Mouse (Mus musculus) cerebellum, adult 9-10 months (tissue): ENCODE measurements at regions not wholly inside any gene's neighbourhood (a gene's known extent, or its start where the extent isn't known, plus 50 kb on each side); places are given as distances from the start of the nearest gene placed in this dataset.

Experiments used
- DNase-seq: peaks from one replicate; pipeline ENCODE4 v3.0.0; 2022

GRCm38 (mm10) chr12:77134306-77135010 is 103.5 kb upstream of the Fut8 start:
- no peak for DNase-seq

DNA sequence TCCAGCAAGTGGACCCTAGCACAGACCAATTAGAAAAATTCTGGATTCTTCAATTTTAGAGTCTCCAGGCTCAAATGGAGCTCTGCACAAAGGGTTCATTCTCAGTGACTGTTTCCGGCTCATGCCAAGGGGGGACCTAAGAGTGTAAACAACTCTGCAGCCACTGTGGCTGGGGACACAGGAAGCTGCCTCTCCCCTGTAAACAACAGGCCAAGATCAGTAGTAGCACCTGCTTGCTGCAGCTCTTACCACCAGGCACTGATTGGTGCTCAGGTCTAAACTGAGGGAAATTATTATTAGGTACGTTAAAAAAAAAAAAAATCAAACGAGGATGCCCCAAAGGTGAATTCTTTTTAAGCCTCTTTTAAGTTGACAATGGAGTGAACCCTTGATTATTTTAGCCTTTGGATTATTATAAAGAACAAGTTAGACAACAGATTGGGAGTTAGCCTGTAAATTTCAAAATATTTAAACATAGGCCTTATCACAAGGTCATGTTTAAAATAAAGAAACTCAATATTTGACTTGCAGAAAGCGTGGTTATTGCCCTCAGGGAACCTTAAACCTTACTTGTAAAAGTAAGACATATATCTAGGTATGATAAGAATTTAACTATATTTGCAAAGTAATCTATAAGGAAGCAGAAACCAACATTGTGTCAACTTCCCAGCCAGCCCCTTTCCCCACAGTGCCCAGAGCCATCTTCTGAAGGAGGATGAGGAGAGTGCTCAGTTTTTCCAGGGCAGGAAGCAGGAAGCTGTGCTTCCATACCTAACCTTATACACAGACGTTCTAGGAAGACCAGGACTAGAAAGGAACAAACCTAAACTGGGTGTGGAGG is 104.2 kb upstream of the Fut8 start:
- DNase-seq: no peak

- DNase-seq: peak; percentile 8
Measured at GRCm38 (mm10) chr12:77131328-77131727, 106.6 kb upstream of the Fut8 start.

- DNase-seq: no peak
Measured at GRCm38 (mm10) chr12:77130526-77130925, 107.4 kb upstream of the Fut8 start.

- no peak for DNase-seq
Measured at GRCm38 (mm10) chr12:77124267-77124666, 113.7 kb upstream of the Fut8 start.

- DNase-seq: no peak
Measured at GRCm38 (mm10) chr12:77113516-77113915, 124.4 kb upstream of the Fut8 start.

DNA sequence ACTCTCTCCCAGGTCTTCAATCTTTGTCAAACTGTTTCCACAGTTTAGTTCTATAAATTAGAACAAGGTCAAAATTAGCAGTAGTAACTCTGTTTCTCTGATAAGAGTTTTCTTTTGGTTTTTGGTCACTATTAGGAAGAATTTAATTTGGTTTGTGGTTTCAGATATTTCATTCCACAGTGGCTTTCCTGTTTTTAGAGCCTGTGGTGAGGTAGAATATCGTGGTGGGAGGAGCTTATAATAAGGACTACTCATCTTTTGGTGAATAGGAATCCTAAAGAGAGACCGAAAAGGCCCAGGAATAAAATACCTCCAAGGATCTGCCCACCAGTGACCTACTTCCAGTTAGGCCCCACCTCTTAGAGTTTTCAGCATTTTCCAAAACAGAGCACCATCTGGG is 125.8 kb upstream of the Fut8 start:
- DNase-seq: no peak

GRCm38 (mm10) chr12:77107251-77107650 is 130.7 kb upstream of the Fut8 start:
- DNase-seq: peak; percentile 45

DNA sequence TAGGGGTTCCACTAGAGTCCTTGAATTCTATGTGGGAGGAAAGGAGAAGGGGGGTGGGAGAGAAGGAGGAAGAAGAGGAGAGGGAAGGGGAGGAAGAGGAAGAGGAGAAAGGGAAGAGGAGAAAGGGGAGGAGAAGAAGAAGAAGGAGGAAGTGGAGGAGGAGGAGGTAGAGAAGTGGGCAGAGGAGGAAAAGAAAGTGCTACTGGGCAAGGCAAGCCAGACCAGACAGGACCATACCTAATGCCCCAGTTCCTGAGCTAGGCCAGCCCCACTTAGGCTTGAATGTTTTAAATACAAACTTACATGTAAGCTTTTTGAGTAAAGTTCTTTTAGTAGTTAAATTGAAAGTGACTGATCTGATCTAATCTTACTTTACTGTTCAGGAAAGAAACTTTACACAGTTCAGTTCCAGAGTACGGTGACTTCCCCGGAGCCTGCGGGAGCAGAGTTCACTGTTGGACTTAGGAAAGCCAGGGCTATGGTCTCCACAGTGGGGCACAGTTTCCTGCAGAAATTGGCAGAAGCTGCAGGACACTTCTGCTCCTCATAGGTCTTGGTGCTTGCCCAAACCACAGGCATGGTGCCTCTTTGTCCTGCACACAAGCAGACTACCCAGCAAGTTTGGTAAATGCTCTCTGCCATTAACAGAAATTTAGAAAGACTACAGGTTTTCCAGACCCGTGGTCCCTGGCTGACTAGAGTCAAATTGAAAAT is 131.9 kb upstream of the Fut8 start:
- DNase-seq: no peak

GRCm38 (mm10) chr12:77100482-77100881 is 137.4 kb upstream of the Fut8 start:
- DNase-seq: no peak

GRCm38 (mm10) chr12:77099521-77099920 is 137.5 kb upstream of the Max start:
- no peak for DNase-seq

DNA sequence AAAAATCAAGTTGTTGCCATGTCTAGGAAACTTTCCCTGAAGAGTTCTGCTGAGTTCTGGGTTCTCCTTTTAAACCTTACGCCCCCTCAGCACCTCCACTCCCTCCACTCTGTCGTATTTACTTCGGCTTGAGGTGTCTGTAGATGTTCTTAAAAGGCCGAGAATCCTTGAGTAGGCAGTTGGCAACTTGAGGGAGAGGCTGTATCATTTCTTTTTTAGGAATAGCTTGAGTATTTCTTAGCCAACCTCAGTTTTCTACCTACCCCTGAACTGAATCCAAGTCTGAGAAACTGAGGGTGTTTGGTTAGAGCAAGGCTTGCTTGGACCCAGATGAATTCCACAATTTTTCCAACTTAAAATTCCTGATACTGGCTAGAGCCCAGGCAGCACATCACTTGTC is 136.8 kb upstream of the Max start:
- no peak for DNase-seq

- no peak for DNase-seq
Measured at GRCm38 (mm10) chr12:77097831-77098230, 135.8 kb upstream of the Max start.

DNA sequence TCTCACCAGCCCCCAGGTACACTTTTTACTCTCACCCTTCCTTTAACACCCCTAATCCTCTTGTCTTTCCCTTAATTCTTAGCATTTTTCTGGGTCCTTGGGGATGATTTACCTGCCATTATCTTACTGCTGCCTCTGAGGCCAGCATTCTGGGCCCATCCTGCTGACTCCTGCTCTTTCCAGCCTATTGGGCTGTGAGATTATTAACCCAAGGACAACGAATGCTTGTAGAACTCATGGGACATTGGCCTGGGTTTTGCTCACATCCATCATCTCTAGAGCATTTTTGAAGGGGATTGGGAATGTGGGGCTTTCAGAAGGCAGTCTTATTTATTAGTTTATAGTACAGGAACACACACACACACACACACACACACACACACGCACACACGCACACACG is 134.5 kb upstream of the Max start:
- DNase-seq: no peak

DNA sequence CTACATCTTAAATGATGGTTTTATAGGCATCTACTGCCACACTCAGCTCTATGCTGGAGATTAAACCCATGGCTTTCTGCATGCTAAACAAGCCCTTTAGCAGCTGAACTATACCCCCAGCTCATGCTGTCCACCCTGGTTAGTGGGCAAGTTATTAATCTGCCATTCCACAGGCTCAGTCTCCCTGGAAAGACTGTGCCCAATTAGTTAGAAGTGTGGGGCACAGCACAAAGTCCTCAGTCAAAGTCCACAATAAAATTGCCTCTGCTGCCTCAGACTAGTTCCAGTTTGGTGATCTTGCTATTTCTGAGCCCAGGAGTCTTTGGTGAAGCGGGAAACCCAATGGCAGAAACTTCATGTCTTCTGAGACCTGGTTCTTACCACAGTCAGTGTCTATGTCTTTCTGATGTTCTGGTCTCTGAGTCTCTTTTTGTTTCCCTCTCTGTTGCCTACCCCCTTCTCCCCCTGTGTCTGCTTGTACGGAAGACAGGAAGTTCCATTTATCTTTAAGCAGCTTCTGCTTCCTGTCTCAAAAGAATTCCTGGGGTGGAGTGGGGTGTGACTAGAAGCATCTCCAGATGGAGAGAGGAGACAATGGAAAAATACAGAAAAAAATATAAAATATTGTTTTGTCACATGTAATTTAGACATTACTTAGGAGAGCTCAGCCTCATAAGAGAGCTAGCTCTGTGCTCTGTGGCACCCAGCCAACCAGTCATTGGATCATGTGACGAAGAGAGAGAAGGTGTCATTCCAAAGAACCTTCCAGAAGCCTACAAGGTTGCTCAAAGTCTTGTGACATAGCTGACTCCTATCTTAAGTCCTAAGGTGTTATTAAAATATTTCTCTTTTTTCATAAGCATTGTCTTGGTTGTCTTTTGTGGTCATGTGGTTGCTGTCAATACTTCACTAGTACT is 133.3 kb upstream of the Max start:
- DNase-seq: no peak

DNA sequence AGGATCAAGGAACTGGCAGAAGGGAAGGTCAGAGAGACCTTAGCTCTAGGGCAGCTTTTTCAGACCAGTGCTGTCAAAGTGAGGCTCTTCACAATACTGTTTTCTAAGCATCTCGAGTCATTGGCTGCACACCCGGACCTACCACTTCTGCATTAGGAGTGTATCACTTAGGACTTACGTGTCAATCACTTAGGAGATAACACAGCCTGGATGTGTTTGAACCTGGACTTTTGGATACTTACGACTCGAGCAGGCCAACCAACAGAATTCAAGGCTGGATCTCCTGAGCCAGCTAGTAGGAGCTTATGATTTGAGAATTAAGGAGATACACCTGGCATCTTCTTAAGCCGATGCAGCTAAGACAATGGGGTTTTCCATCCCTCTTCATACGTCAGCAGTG is 132.2 kb upstream of the Max start:
- DNase-seq: no peak

DNA sequence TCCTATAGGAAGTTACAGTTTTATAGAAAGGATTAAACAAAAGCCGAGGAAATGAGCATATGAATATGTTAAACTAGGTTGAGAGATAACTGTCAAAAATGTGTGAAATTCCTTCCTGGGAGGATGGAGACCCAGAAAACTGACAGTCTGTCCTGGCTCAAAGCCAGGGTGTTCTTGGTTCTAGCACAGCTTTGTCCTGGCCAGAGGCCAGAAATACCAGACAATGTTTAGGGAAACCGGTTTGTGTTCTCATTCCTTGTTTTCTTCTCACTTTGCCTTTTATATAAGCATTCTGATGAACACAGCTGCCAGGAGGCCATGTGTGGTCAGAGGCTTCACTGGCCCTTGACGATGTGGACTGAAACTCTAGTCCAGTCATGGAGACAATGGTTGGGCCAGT is 130.7 kb upstream of the Max start:
- peak; percentile 45 for DNase-seq

DNA sequence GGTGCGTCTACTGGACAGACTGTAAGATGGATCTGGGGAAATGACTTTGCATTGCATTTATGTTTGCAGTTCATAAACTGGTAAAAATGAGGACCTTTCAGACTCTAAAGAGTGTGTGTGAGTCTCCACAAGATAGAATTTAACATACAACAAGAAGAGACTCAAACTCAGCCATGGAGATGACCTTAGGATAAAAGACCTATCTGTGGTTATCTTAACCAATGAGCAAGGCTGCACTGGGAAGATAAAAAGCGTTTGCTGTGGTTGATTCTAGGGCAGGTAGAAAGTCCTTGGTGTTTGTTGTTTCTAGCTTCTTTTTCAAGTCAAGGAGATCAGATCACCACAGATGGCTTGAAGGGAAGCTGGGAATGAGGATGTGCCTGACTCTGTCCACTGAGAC is 130.1 kb upstream of the Max start:
- DNase-seq: no peak

DNA sequence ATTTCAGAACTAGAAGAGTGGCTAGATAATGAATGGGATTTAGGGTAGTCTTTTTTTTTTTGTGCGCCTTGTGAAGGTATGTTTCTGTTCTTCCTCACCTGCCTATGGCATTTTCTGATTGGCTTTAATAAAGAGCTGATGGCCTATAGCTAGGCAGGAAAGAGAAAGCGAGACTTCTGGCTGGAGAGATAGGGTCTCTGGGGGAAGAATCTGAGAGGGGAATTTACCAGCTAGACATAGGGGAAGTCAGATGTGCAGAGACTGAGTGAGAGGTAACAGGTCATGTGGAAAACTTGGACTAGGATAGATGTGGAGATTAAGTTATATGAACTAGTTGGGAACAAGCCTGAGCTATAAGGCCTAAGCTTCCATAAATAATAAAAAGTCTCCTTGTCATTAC is 129.7 kb upstream of the Max start:
- no peak for DNase-seq

GRCm38 (mm10) chr12:77090525-77090924 is 128.5 kb upstream of the Max start:
- DNase-seq: no peak

- no peak for DNase-seq
Measured at GRCm38 (mm10) chr12:77089624-77090278, 127.8 kb upstream of the Max start.

DNA sequence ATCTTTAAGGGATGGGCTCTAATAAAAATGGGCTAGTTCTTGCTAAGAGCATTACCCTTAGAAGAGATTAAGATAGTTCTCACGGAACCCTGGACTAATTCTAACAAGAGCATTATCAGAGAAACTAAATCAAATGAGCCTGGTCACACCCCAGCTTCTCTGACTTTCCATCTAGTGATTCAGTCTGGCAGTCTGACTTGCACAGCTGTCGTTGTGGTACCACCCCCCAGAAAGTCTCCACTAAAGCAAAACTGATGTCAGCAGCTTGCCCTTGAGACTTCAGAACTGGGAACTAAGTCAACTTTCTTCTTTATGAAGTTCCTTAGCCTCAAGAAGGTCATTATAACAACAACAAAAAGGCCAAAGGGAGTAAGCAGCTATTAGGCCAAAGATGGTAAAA is 126.5 kb upstream of the Max start:
- DNase-seq: no peak
